Mouse (Mus musculus): Measurements from ENCODE around the gene Relt. TPM values are rescaled to one million over a fixed set of nuclear protein-coding genes. Genes with fewer than 3 reads are reported as not detected.

Gene Relt
- polyA plus RNA-seq, 1 experiment from 2014 or later = 1.2 TPM

DNA sequence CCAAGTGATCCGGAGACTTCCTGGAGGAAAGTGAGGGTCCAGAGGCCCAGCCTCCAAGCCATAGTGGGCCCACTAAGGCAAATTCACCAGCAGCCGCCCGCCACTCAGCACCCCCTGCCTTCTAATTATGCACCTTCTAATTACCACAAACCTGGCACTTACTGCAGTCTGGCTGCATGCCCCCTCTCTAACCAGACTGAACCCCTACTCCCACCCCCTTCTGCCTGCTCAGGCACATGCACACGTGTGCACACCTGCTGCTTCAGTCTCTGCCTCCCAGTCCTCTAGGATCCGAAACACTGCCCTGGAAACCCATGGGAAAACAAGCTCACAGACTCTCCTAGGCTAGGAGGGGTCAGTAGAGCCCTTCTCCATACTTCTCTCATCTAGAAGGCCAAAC is 8.4 kb downstream of the Relt start:
- Histone ChIP-seq H3K9ac (ENCODE audit: low read length) (no peak overlapping the region), H3K27ac (replicated peaks) (no peak overlapping the region), H3K36me3 (ENCODE audit: control insufficient read depth, insufficient read depth, low read length) (no peaks in the 10 kb centered on the region), H3K4me1 (replicated peaks; ENCODE audit: control insufficient read depth, insufficient read depth) (no peaks in the 10 kb centered on the region; the same call in 1 of the 2 replicates), H3K27me3 (ENCODE audit: control insufficient read depth, insufficient read depth, low read length) (no peaks in the 10 kb centered on the region), H3K9me3 (ENCODE audit: control insufficient read depth, low read length) (no peaks in the 10 kb centered on the region), H3K4me2 (replicated peaks; ENCODE audit: low read depth) (no peak overlapping the region), H3K4me3 (ENCODE audit: low read depth, low read length) (no peak overlapping the region)
- no peak for DNase-seq (ENCODE audit: low spot score)
- TF ChIP-seq EP300 (optimal IDR thresholded peaks at IDR 0.05) = no peak
- no peak for TF ChIP-seq CTCF (IDR thresholded peaks at IDR 0.05; ENCODE audit: low read depth)
- 79% methylated on average over 5 of the region's 5 CpGs for WGBS
- ATAC-seq (ENCODE audit: low FRiP score, low TSS enrichment) = no peak

DNA sequence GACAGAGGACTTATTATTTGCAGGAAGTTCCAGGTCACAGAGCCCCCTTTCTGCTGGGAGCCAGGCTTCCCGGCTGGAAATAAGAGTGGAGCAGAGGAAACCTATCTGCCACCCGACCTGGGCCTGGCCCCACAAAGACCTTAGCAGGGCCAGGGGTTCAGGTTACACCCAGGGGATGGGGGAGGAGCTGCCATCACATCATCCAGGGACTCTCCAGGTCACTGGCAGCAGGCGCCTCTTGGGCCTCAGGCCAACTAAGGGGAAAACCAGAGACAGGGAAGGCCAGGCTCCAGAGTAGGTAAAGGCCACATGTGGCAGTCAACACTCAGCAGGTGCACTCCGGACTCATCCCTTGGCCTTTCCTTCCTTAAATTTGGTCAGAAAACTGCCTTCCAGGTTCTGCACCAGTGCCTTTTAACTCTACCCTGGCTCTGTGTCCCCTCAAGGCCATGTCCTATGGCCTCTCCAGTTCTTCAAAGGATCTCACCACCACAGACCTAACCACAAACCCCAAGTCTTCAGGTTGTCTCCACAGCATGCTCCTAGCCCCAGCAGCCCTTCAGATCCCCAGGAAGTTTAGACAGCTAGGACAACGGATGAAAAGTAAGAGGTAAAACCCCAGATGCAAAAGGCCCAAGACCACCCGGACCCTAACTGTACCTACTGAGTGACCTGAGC is 9.0 kb downstream of the Relt start:
- H3K27ac ChIP-seq (replicated peaks) = no peak overlapping the region
- H3K4me2 ChIP-seq (replicated peaks; ENCODE audit: low read depth) = no peak overlapping the region
- WGBS = 55% methylated on average over 6 of the region's 6 CpGs
- TF ChIP-seq CTCF (IDR thresholded peaks at IDR 0.05; ENCODE audit: low read depth) (no peak), EP300 (optimal IDR thresholded peaks at IDR 0.05) (no peak)
- H3K9ac ChIP-seq (ENCODE audit: low read length) = no peak overlapping the region
- H3K27me3 ChIP-seq (ENCODE audit: control insufficient read depth, insufficient read depth, low read length) = no peaks in the 10 kb centered on the region
- no peaks in the 10 kb centered on the region for H3K9me3 ChIP-seq (ENCODE audit: control insufficient read depth, low read length)
- ATAC-seq (ENCODE audit: low FRiP score, low TSS enrichment) (no peak), DNase-seq (ENCODE audit: low spot score) (no peak)
- no peaks in the 10 kb centered on the region for H3K36me3 ChIP-seq (ENCODE audit: control insufficient read depth, insufficient read depth, low read length)
- no peak overlapping the region for H3K4me3 ChIP-seq (ENCODE audit: low read depth, low read length)
- no peaks in the 10 kb centered on the region; the same call in 1 of the 2 replicates for H3K4me1 ChIP-seq (replicated peaks; ENCODE audit: control insufficient read depth, insufficient read depth)

DNA sequence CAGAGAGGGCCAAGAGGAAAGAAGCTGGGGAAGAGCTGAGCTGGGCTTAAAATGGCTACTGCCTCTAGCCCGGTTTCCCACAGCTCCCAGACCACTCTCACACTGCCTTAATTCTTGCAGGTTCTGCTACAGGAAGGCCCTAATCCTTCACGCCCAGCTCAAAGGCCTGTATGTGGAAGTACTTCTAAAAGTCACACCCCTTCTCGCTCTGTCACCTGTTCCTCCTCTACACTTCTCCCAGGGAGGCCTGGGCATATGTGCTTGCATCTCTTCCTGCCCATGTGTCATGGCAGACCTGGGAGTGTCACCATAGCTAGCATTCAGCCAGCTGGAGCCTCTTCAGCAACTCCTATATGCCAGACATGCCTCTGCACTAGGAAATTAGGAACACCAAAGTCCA is 9.8 kb downstream of the Relt start:
- no peaks in the 10 kb centered on the region; the same call in 1 of the 2 replicates for H3K4me1 ChIP-seq (replicated peaks; ENCODE audit: control insufficient read depth, insufficient read depth)
- no peaks in the 10 kb centered on the region for H3K27me3 ChIP-seq (ENCODE audit: control insufficient read depth, insufficient read depth, low read length)
- DNase-seq (ENCODE audit: low spot score) = no peak
- no peaks in the 10 kb centered on the region for H3K9me3 ChIP-seq (ENCODE audit: control insufficient read depth, low read length)
- H3K9ac ChIP-seq (ENCODE audit: low read length) = no peak overlapping the region
- no peak overlapping the region for H3K4me3 ChIP-seq (ENCODE audit: low read depth, low read length)
- H3K36me3 ChIP-seq (ENCODE audit: control insufficient read depth, insufficient read depth, low read length) = no peaks in the 10 kb centered on the region
- H3K27ac ChIP-seq (replicated peaks) = no peak overlapping the region
- no peak for ATAC-seq (ENCODE audit: low FRiP score, low TSS enrichment)
- no peak overlapping the region for H3K4me2 ChIP-seq (replicated peaks; ENCODE audit: low read depth)
- 58% methylated on average over 3 of the region's 3 CpGs for WGBS
- TF ChIP-seq CTCF (IDR thresholded peaks at IDR 0.05; ENCODE audit: low read depth) (no peak), EP300 (optimal IDR thresholded peaks at IDR 0.05) (no peak)

DNA sequence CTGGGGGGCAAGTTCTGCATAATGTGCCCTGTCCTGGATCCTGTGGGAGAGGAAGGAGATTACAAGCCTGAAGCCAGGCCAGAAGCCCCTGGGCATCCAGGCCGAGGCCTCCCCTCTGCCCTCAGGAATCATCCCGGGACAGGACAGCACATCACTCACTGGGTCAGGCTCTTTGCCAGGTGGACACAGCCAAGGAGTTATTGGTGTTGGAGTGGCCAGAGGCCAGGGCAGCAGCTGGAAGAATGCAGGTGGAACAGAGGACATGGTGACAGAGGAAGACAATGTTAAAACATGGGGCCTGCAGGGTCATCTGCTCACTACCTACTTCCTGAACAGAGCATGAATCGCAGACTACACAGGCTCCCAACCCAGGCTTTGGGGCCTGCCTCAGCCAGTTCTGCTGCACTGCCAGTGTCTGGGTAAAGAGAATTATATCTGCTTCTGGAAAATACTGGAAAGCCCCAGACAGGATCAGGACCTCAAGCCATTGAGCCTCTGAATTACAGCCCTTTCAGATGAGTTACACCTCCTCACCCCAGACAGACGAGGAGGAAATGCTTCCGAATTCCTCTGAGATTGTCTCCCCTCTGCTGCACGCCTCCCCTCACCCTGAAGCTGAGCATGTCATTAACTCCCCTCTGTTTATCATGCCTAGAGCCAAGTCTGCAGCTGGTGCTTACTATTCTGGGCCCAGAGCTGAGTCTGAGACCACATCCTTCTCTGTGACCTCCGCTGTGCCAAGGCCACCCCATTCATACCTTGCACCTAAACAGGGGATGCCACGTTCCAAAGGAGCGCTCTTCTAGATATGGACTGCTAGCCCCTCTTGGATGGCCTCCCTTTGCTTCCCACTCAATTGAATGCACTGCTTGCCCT is 11.5 kb downstream of the Relt start:
- H3K9ac ChIP-seq (ENCODE audit: low read length) = no peak overlapping the region
- no peak for TF ChIP-seq EP300 (optimal IDR thresholded peaks at IDR 0.05)
- TF ChIP-seq CTCF (IDR thresholded peaks at IDR 0.05; ENCODE audit: low read depth) = no peak
- DNase-seq (ENCODE audit: low spot score) = no peak
- WGBS = 56% methylated on average over 9 of the region's 9 CpGs
- H3K9me3 ChIP-seq (ENCODE audit: control insufficient read depth, low read length) = no peaks in the 10 kb centered on the region
- no peaks in the 10 kb centered on the region for H3K27me3 ChIP-seq (ENCODE audit: control insufficient read depth, insufficient read depth, low read length)
- ATAC-seq (ENCODE audit: low FRiP score, low TSS enrichment) = no peak
- no peak overlapping the region for H3K4me3 ChIP-seq (ENCODE audit: low read depth, low read length)
- H3K36me3 ChIP-seq (ENCODE audit: control insufficient read depth, insufficient read depth, low read length) = no peaks in the 10 kb centered on the region
- no peak overlapping the region for H3K27ac ChIP-seq (replicated peaks)
- no peaks in the 10 kb centered on the region; the same call in 1 of the 2 replicates for H3K4me1 ChIP-seq (replicated peaks; ENCODE audit: control insufficient read depth, insufficient read depth)
- H3K4me2 ChIP-seq (replicated peaks; ENCODE audit: low read depth) = no peak overlapping the region

DNA sequence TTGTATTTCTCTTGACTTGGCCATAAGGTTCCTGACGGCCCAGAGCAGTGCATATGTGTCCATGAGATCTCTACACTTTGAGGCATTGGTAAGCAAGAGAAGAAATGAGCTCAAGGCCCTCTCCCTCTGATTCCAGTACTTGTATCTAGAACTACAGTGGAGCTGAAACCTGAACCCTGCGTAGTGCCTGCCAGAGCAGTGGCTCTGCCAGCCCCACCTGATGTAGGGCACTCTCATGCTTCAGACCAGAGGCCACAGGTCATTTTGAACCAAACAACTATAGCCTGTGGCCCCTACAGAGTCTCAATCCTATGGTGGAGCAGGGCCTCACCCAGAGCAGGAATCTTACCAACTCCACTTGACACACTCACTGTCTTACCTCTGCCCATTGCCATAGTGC is 13.7 kb downstream of the Relt start:
- TF ChIP-seq EP300 (optimal IDR thresholded peaks at IDR 0.05) = no peak
- no peak for TF ChIP-seq CTCF (IDR thresholded peaks at IDR 0.05; ENCODE audit: low read depth)

DNA sequence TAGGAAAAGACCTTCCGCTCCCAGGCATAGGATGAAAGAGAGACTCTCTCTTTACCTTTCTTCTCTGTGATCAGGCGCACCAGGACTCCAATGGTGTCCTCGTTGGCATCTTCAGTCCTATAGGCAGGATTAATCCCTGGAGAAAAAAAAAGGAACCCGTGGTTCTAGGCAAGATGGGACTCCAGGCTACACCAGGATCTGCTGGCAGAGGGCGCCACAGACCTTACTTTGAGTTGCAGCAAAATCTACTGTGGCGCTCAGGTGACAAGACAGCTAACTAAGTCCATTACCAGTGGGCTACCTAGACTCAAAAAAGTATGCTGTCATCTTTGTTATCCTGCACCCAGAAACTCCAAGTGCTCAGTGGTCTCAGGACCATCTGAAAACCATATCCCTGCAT is 14.5 kb downstream of the Relt start:
- 39% methylated on average over 6 of the region's 6 CpGs for WGBS
- DNase-seq (ENCODE audit: low spot score) = peak; percentile 77
- H3K27ac ChIP-seq (replicated peaks) = no peak overlapping the region
- no peaks in the 10 kb centered on the region for H3K27me3 ChIP-seq (ENCODE audit: control insufficient read depth, insufficient read depth, low read length)
- H3K4me2 ChIP-seq (replicated peaks; ENCODE audit: low read depth) = no peak overlapping the region
- no peaks in the 10 kb centered on the region for H3K9me3 ChIP-seq (ENCODE audit: control insufficient read depth, low read length)
- H3K9ac ChIP-seq (ENCODE audit: low read length) = no peak overlapping the region
- ATAC-seq (ENCODE audit: low FRiP score, low TSS enrichment) = no peak
- TF ChIP-seq EP300 (optimal IDR thresholded peaks at IDR 0.05) (no peak), CTCF (IDR thresholded peaks at IDR 0.05; ENCODE audit: low read depth) (peak; percentile 82)
- H3K4me1 ChIP-seq (replicated peaks; ENCODE audit: control insufficient read depth, insufficient read depth) = no peaks in the 10 kb centered on the region
- H3K36me3 ChIP-seq (ENCODE audit: control insufficient read depth, insufficient read depth, low read length) = no peaks in the 10 kb centered on the region
- no peak overlapping the region for H3K4me3 ChIP-seq (ENCODE audit: low read depth, low read length)

More for the DNA sequence above, 13.7 kb downstream of the Relt start:
- Histone ChIP-seq H3K4me1 (replicated peaks; ENCODE audit: control insufficient read depth, insufficient read depth) (no peaks in the 10 kb centered on the region), H3K9me3 (ENCODE audit: control insufficient read depth, low read length) (no peaks in the 10 kb centered on the region), H3K9ac (ENCODE audit: low read length) (no peak overlapping the region), H3K4me3 (ENCODE audit: low read depth, low read length) (no peak overlapping the region), H3K27ac (replicated peaks) (no peak overlapping the region), H3K27me3 (ENCODE audit: control insufficient read depth, insufficient read depth, low read length) (no peaks in the 10 kb centered on the region), H3K36me3 (ENCODE audit: control insufficient read depth, insufficient read depth, low read length) (no peaks in the 10 kb centered on the region), H3K4me2 (replicated peaks; ENCODE audit: low read depth) (no peak overlapping the region)
- 91% methylated on average over 2 of the region's 2 CpGs for WGBS
- ATAC-seq (ENCODE audit: low FRiP score, low TSS enrichment) = no peak
- no peak for DNase-seq (ENCODE audit: low spot score)

Data from stomach, postnatal 0 days (tissue).